Mouse (Mus musculus): Measurements from ENCODE around the gene Ppp1r1a. TPM values are rescaled to one million over a fixed set of nuclear protein-coding genes. Genes with fewer than 3 reads are reported as not detected.

Gene Ppp1r1a
- polyA plus RNA-seq, 2 experiments from 2014 or later, result 0.74 TPM; not detected in 1

DNA sequence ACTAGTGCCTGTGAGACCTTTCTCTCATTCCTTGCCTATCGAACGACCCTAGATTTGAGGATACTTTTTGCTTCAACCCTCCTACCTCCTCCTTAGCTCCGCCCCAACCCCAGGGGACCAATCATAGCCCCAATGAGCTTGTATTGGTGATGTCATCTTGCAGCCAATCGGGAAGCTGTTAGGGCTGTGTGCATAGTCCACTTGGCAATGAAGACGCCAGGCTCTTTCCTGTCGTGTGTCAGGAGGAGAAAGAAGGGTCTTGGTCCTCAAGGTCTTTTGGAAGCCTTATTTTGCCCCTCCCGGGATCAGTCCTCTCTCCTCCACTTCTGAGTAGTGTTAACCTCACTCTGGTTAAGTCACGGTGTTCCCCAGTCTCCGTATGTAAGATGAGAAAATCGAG is 23.7 kb downstream of the Ppp1r1a start:
- ATAC-seq, result peak; percentile 46

DNA sequence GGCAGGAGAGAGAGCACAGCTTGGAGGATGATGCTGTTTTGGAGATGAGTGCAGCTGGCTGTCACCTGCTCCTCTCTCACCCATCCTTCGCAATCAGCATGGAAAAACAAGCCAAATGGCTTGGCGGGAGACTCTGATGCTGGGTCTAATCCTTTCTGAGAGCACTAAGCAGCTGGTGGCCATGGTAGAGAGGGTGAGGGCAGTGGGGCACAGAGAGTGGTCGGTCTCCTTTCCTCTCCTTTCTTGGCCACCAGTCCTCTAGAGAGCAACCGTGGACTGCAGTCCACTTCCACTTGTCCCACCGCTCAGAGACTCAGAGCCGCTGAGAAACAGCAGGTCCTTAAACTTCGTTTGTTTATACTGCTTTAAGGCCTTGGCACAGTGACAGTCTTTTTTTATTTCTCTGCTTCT is 24.2 kb downstream of the Ppp1r1a start:
- ATAC-seq, result no peak

DNA sequence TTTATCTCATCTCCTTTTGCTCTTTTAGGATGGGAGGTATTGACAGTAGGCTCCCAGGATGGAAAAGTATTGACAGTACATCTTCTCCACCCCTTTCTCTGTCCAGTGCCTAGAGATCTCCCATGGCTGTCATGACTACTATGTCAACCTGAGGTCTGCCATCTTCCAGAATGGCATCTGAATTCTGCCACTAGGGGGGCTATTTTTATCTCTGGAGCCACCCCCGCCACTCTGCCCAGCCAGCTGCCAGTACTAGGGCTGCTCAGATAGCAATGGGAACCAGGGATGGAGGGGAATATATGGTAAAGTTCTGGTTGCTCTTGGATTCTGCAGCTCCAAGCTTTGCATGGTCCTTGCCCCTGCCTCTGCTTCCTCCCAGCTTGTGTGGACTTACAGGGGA is 26.2 kb downstream of the Ppp1r1a start:
- no peak for ATAC-seq

DNA sequence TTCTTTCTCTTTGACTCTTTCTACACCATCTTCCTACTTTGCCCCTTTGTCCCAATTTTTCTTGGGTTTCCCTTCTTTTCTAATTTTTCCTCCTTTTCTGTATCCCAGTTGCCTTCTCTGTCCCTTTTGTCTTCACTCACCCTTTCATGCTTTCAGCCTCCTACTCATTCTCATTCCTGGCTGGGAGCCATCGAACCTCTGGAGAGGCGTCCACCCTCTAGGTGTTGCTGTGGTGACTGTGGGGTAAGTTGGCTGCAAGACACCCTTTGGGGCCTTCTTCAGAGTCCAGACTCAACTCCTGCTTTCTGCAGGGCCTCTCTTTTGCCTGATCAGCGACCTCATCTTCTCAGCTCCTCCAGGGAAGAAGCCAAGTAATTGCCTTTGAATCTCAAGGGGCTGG is 28.5 kb downstream of the Ppp1r1a start:
- no peak for ATAC-seq

DNA sequence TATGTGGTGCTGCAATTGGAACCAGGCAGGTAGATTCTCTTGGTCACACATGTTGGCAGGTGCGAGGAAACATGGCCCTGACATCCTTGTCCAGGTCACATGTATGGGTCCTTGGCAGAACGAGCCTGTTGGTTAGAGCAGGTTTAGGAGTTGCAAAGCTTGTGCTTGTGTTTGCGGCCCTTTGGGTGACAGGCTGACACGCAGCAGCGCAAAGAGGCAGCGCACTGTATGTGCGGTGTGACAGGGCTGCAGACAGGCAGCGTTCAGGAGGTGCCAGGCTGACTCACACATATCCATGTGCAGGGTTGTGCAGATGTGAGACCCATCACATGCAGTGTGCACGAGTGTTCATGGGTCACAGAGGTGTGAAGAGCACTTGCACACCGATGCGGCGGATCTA is 34.1 kb downstream of the Ppp1r1a start:
- no peak for ATAC-seq

DNA sequence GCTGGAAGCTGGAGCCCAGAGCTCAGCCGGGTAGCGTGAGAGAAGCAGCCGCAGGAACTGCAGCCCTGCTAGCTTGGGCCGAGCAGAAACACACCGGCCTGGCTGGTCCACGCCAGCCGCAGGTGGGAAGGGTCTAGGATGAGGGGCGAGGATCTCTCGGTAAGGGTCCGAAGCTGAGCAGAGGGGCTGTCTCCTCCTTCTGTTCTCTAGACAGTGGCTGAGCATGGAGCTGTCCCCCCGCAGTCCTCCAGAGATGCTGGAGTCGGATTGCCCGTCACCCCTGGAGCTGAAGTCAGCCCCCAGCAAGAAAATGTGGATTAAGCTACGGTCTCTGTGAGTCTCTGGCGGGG is 34.6 kb downstream of the Ppp1r1a start:
- ATAC-seq, result no peak

DNA sequence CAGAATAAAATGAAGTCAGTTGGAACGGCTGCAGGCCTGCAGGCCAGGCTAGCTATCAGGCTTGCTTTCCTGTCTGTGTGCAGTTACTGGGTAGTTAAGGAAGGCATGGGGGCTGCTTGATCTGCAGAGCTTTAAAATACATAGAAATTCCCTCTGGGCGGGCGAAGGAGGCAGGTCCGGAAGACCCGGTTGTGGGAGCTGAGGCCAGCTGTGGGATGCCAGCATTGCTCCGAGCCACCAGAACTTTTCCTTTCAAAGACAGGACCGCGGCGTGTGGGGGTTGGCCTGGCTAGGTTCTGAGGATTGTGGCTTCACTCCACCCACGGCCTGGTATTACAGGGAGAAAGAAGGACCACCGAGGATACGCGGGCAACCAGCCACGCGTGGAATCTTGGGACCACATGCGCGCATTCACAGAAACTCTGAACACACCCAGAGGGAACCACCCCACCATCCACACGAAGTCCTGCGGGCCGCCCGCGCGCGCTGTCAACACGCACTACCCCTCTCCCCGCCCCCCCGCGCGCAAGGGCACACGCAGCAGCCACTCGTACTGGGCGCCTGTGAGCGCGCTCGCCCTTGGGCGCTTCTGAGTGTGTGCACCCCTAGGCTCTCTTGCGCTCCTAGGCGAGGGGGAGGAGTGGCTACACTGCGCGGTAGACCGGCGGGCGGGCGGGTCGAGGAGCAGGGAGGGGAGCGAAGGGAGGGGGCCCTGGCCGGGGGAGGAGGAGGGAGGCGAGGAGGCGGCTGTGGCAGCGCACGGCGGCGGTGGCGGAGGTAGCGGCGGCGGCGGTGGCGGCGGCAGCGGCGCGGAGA is 35.2 kb downstream of the Ppp1r1a start, which contains the start of gene Pde1b:
Gene Pde1b (plus strand): TSS at position 600 of the 816 bp plus-strand sequence.
- ATAC-seq, result peak; percentile 68

DNA sequence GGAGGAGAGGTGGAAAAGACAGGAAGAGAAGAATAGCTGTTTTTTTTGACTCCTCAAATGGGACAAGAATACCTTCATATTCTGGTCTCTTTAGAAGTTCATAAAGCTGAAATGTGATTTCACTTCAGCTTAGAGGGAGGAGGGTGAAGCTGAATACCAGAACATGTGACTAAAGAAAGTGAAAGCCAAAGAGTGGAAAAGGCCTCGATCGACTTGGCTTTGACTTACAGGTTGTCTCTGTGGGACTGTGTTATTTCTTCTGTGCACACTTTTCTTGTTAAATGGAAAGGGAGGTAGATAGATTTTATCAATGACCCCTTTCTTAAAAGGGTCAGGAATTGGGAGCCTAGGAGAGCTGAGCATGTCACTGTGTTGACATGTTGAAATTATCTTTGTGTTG is 36.6 kb downstream of the Ppp1r1a start:
- no peak for ATAC-seq

DNA sequence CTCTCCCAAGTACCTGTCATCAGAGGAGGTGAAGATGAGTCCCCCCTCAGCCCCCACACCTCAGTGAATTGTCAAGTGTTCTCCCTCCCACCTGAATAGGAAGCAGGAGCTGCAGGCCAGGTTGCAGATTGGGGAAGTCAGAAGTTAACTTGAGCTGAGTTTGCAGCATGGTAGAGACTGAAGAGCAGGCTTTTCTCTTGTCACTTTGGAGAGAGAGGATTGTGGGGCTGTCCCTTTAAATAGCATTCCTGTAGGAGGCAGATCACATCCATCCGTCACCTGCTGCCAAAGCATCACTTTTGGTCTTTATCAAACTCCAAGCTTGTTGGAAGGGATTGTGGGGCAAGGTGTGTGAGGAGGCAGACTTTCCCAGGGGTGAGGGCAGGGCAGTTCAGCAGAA is 37.1 kb downstream of the Ppp1r1a start:
- no peak for ATAC-seq

DNA sequence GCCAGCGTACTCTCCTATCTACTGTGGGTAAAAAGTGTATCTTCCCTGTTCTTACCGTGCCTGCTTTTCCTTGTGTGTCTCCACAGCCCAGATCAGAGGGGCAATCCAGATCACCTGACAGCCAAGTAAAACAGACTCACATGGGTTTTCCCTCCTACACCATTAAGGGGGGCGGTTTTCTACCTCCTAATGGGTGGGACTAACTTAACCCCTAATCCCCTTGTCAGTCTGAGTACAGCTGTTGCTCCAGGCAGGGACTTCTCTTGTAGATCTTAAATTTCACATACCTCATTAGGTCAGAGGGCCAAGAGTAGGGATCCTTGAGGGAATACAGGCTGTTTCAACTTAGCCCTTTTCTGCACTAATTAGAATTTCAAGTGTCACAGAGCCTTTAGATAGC is 39.6 kb downstream of the Ppp1r1a start:
- ATAC-seq, result no peak

DNA sequence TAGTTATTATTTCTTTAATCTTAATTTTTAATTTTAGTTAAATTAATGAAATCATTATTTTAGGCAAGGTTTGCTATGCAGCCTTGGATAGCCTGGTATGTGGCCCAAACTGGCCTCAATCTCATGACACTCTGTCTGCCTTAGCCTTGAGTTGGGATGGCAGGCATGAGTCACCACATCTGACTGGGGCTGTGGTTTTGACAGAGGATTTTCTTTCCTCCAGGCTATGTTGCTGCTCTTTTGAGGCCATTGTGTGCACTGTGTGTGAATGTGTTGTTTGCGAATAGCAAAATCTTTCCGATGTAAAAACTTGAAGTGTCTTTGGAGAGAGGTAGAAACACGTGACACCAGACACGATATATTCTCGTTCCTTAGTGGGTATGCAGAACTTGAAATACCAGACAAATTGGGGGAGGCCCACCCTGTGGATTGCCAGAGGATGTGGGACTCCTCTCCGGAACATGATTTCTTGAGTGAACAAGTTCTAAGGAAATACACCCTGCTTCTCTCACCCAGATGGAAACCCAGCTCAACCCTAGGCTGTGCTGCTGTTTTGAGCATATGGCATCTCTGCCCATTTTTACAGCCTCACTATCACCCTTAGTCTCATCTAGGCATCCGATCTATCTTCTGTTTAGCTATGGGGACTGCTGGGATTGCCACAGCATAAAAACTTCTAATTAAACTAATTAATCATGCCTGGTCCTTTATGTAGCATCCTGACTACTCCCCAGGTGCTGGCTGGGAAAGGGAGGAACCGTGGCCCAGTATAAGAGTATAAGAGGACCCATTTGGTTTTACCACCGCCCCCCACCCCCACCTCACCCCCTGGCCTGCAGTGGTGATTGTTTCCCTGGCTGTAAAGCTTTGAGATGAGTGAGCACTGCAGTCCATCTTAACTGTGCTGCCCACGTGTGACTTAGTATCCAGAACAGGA is 41.3 kb downstream of the Ppp1r1a start:
- no peak for ATAC-seq

DNA sequence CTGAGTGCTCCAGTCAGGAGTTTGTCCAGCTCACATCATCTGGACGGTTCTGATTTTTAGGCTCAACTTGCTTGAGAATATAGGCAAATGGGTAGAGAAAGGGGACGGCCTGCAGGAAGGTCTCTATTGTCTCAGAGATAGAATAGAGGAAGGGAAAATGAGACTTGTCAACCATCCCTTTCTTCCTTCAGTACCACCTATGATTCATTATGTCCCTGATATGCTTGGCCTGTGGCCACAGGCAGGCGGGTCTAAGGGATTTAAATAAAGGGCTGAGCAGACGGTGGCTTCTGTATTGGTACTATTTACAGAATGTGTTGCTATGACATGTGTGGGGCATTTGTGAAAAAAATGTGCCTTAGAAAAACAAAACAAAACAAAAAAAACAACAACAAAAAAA is 49.5 kb downstream of the Ppp1r1a start:
- ATAC-seq, result no peak

DNA sequence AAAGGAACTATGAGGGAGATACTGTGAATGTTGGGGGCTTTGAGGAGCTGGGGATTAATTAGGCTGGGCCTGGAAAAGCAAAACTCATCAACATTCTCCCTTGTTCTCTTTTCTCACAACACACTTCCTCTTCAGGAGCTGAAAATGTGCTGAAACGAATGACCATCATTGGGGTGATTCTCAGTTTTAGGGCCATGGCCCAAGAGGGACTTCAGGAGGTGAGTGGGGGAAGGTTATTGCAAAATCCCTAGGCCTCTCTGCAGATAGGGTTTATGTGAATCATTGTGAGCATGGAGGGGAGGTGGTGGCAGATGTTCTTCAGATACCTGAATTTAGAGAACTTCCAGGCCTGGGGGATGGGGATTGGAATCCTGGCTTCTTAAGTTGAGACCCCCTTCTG is 51.1 kb downstream of the Ppp1r1a start:
- no peak for ATAC-seq

DNA sequence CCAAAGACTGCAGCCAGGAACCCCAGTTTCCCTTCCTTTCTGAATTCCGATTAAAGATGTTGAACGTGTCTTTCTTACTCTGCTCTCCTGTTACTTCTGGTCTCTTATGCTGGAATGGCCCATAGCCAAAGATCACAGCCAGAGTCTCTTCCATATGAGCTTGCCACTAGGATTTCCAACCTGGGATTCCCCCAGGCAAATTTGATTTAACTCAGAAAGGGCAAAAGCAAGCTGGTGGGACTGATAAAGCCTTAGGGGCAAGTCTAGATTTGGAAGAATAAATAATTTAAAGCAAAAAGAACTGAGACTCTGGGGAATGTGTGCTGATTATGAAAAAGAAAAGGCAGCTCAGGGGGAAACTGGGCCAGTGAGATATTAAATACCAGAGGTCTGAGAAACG is 52.7 kb downstream of the Ppp1r1a start:
- ATAC-seq, result no peak

DNA sequence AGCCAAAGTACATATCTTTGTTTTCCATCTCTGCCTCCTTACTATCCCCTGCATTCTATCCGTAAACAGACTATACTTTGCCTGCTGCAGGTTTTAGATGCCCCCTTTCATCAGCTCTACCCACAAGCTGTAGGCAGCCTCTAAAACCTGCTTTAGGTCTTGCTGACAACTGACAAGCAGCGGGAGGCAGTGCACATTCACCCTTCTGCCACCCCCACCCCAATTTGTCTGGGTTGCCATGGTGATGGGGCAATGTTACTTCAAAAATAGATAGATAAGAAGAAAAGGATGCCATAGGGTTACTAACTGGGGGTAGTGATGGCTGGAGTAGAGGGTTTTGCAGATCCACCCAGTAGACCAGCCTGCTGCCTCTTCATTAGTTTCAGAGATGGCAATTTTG is 53.3 kb downstream of the Ppp1r1a start:
- no peak for ATAC-seq

DNA sequence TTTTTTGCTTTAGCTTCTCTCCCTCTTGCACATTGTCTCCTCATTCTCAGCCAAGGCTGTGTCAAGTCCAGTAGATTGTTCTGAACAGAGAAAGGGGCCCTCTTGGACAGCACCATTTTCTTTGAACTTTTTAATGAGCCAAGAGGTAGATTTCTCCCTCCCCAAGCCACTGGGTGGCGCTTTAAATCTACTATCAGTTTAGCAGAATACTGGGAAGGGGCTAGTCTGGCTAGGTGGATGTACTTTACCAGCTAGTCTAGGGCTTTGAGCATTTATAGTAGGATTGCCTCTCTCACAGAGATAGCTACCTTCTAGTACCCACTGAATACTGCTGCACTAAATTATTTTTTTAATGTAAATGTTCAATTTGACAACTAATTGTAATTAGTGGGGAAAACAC is 55.3 kb downstream of the Ppp1r1a start:
- no peak for ATAC-seq

Other genes with a start within 250 kb of the Ppp1r1a start
- gene Gpr84, start 227.4 kb downstream of the Ppp1r1a start, polyA plus RNA-seq (2017; shearing (Covaris generic)), result not detected
- gene Zfp385a, start 197.9 kb downstream of the Ppp1r1a start, polyA plus RNA-seq (2017; shearing (Covaris generic)), result not detected
- 1 to 10 TPM; 1.3 to 2.2 TPM for gene Itga5, start 171.2 kb downstream of the Ppp1r1a start, polyA plus RNA-seq (2017; shearing (Covaris generic))
- gene Gtsf1, start 107.5 kb downstream of the Ppp1r1a start, polyA plus RNA-seq (2017; shearing (Covaris generic)), result not detected
- gene Gtsf2, start 89.5 kb downstream of the Ppp1r1a start, polyA plus RNA-seq (2017; shearing (Covaris generic)), result not detected
- gene Nckap1l, start 84.2 kb downstream of the Ppp1r1a start, polyA plus RNA-seq (2017; shearing (Covaris generic)), result 10 to 100 TPM; 65.6 to 80.2 TPM
- 1 to 10 TPM; 2.5 to 4.2 TPM for gene Pde1b, start 35.0 kb downstream of the Ppp1r1a start, polyA plus RNA-seq (2017; shearing (Covaris generic))
- not detected for gene Glycam1, start 27.1 kb upstream of the Ppp1r1a start, polyA plus RNA-seq (2017; shearing (Covaris generic))
- gene Mucl1, start 217.5 kb upstream of the Ppp1r1a start, polyA plus RNA-seq (2017; shearing (Covaris generic)), result not detected